Mouse (Mus musculus): ENCODE results near the gene Lgi4. TPM values are rescaled to one million over a fixed set of nuclear protein-coding genes. Genes with fewer than 3 reads are reported as not detected.

Gene Lgi4
- 0.01 TPM in 1 of 2 replicates, not detected in the other for polyA plus RNA-seq (2012)

GRCm38 (mm10) chr7:31059108-31059507, at the start of gene Lgi4:
Gene Lgi4, plus strand, starts transcription at chr7:31059342.

GRCm38 (mm10) chr7:31042431-31042910, 16.7 kb upstream of the Lgi4 start, which contains the start of gene Fxyd5:
Gene Fxyd5, minus strand, starts transcription at chr7:31042481.

GRCm38 (mm10) chr7:31051321-31052021, 7.7 kb upstream of the Lgi4 start, which contains the start of gene Fxyd7:
Gene Fxyd7, minus strand, starts transcription at chr7:31051467.

GRCm38 (mm10) chr7:31057071-31057470, 2.1 kb upstream of the Lgi4 start, which contains the start of gene Fxyd1:
Gene Fxyd1, minus strand, starts transcription at chr7:31057199.

GRCm38 (mm10) chr7:31076492-31076891, 17.4 kb downstream of the Lgi4 start, which contains the start of gene Fxyd3:
Gene Fxyd3, minus strand, starts transcription at chr7:31076704.

GRCm38 (mm10) chr7:31115182-31115581, 56.0 kb downstream of the Lgi4 start, which contains the start of gene Hpn:
Gene Hpn, minus strand, starts transcription at chr7:31115290.

Other genes with a start within 250 kb of the Lgi4 start
- 11.4 and 19.2 TPM in 2 replicates for gene Ffar2, start 235.6 kb upstream of the Lgi4 start, polyA plus RNA-seq (2012)
- not detected in 2 replicates for gene Ffar3, start 203.2 kb upstream of the Lgi4 start, polyA plus RNA-seq (2012)
- 0.10 and 0.13 TPM in 2 replicates for gene Ffar1, start 197.8 kb upstream of the Lgi4 start, polyA plus RNA-seq (2012)
- 5.0 and 5.4 TPM in 2 replicates for gene Cd22, start 179.0 kb upstream of the Lgi4 start, polyA plus RNA-seq (2012)
- gene Mag, start 144.5 kb upstream of the Lgi4 start, polyA plus RNA-seq (2012): 0.37 and 0.72 TPM in 2 replicates
- gene Hamp2, start 134.7 kb upstream of the Lgi4 start, polyA plus RNA-seq (2012): not detected in 2 replicates
- not detected in 2 replicates for gene Hamp, start 115.3 kb upstream of the Lgi4 start, polyA plus RNA-seq (2012)
- gene Usf2, start 102.5 kb upstream of the Lgi4 start, polyA plus RNA-seq (2012): 169 and 182 TPM in 2 replicates
- gene Lsr, start 85.9 kb upstream of the Lgi4 start, polyA plus RNA-seq (2012): 1.3 and 1.5 TPM in 2 replicates
- 0.08 TPM in 1 of 2 replicates, not detected in the other for gene Fam187b, start 85.6 kb upstream of the Lgi4 start, polyA plus RNA-seq (2012)
- gene Fxyd5, start 16.9 kb upstream of the Lgi4 start, polyA plus RNA-seq (2012): 870 and 944 TPM in 2 replicates
- gene Fxyd7, start 7.9 kb upstream of the Lgi4 start, polyA plus RNA-seq (2012): 0.36 and 1.3 TPM in 2 replicates
- 4.9 and 6.1 TPM in 2 replicates for gene Fxyd1, start 2.1 kb upstream of the Lgi4 start, polyA plus RNA-seq (2012)
- gene Fxyd3, start 17.4 kb downstream of the Lgi4 start, polyA plus RNA-seq (2012): not detected in 2 replicates
- gene Hpn, start 55.9 kb downstream of the Lgi4 start, polyA plus RNA-seq (2012): 25.3 and 28.7 TPM in 2 replicates
- 4.3 TPM in 2 replicates for gene Scn1b, start 67.7 kb downstream of the Lgi4 start, polyA plus RNA-seq (2012)
- 206 and 233 TPM in 2 replicates for gene Gramd1a, start 96.6 kb downstream of the Lgi4 start, polyA plus RNA-seq (2012)
- gene Scgb2b2, start 231.2 kb downstream of the Lgi4 start, polyA plus RNA-seq (2012): not detected in 2 replicates
- gene Scgb1b2, start 232.5 kb downstream of the Lgi4 start, polyA plus RNA-seq (2012): not detected in 2 replicates